Mouse (Mus musculus) spleen, adult 2 months (tissue): ENCODE results near the gene Samm50. TPM values are rescaled to one million over a fixed set of nuclear protein-coding genes. Genes with fewer than 3 reads are reported as not detected.
A peak's percentile ranks its signal among the peaks of the same experiment; 100 is the strongest.

Experiments
- DNase-seq, 2 experiments: peaks; one replicate each; pipeline versions ENCODE4 v3.0.0 to v3.0.0-alpha.2; 2012 to 2021; ENCODE audit warnings: low spot score in 2 of 2, low read depth in 1 of 2
- H3K27ac ChIP-seq: fragments of 200-500 bp; 2 replicates; pipeline ENCODE4 v1.5.1; 2012; ENCODE audit warnings: low read length, inconsistent platforms; ENCODE audit not compliant: insufficient read depth
- H3K27me3 ChIP-seq: fragments of 200-500 bp; 2 replicates; pipeline ENCODE4 v1.6.1; 2012; ENCODE audit warnings: mild to moderate bottlenecking, moderate library complexity, low read length, inconsistent platforms; ENCODE audit not compliant: control insufficient read depth, insufficient read depth
- H3K36me3 ChIP-seq: fragments of 200-500 bp; 2 replicates; pipeline ENCODE4 v1.6.1; 2012; ENCODE audit warnings: mild to moderate bottlenecking, low read length, inconsistent platforms; ENCODE audit not compliant: control insufficient read depth, insufficient read depth
- H3K4me1 ChIP-seq: fragments of 200-500 bp; 2 replicates; pipeline ENCODE4 v1.6.1; 2011; ENCODE audit warnings: inconsistent platforms; ENCODE audit not compliant: control insufficient read depth, insufficient read depth, insufficient read length
- H3K4me3 ChIP-seq: fragments of 200-500 bp; 2 replicates; pipeline ENCODE4 v1.5.1; 2011; ENCODE audit warnings: mild to moderate bottlenecking, inconsistent platforms; ENCODE audit not compliant: insufficient read depth, insufficient read length; ENCODE audit errors: extremely low read depth
- CTCF ChIP-seq: fragments of 200-500 bp; IDR thresholded peaks from 2 replicates; pipeline ENCODE4 v1.5.1; 2011; ENCODE audit warnings: mild to moderate bottlenecking, inconsistent platforms; ENCODE audit not compliant: insufficient read depth, insufficient read length, insufficient replicate concordance; ENCODE audit errors: extremely low read depth
- POLR2A ChIP-seq: fragments of 200-500 bp; IDR thresholded peaks from 2 replicates; pipeline ENCODE4 v1.6.1; 2011; ENCODE audit warnings: low read depth, low read length, inconsistent platforms
- WGBS: fragments of 180-500 bp; shearing (Covaris S2); methylation state at CpG from one replicate; pipeline ENCODE4 v1.1.7; 2018; 5-methylcytosine and 5-hydroxymethylcytosine counted together
- polyA plus RNA-seq: library from polyadenylated mRNA; depleted of rRNA; stranded (reverse); fragments of >200 nt; gene quantifications from 2 replicates; pipeline ENCODE4 v1.2.3, GENCODE M21; 2012

The Samm50 gene
- polyA plus RNA-seq, 1 experiment, result 9.0 TPM

- Histone ChIP-seq H3K27me3 (no peaks in the 10 kb centered on the region), H3K36me3 (no peaks in the 10 kb centered on the region), H3K4me1 (peaks cover 6% of the 10 kb centered on the region; the same call in 1 of the 2 replicates), H3K27ac (no peak overlapping the region), H3K4me3 (no peak overlapping the region)
- DNase-seq, result no peak
- 78% methylated on average over 2 of the region's 2 CpGs for WGBS
- TF ChIP-seq CTCF (no peak), POLR2A (no peak)
Measured at GRCm38 (mm10) chr15:84188887-84189530, 3.0 kb upstream of the Samm50 start.

GRCm38 (mm10) chr15:84189881-84190280, 2.2 kb upstream of the Samm50 start:
- no peak for TF ChIP-seq CTCF
- TF ChIP-seq POLR2A, result no peak
- WGBS, result 52% methylated on average over 3 of the region's 3 CpGs
- Histone ChIP-seq H3K4me3 (no peak overlapping the region), H3K27me3 (no peaks in the 10 kb centered on the region), H3K27ac (no peak overlapping the region), H3K36me3 (no peaks in the 10 kb centered on the region), H3K4me1 (peaks cover 6% of the 10 kb centered on the region; the same call in 1 of the 2 replicates)
- DNase-seq, result no peak

- TF ChIP-seq POLR2A (no peak), CTCF (no peak)
- Histone ChIP-seq H3K4me3 (peak overlapping the region; percentile 88), H3K4me1 (peaks cover 6% of the 10 kb centered on the region; the same call in 1 of the 2 replicates), H3K27ac (peak overlapping the region; percentile 73), H3K27me3 (no peaks in the 10 kb centered on the region), H3K36me3 (peaks cover 3% of the 10 kb centered on the region; the same call in 1 of the 2 replicates)
- WGBS, result 5% methylated on average over 9 of the region's 9 CpGs
- no peak for DNase-seq
Measured at GRCm38 (mm10) chr15:84191724-84192057, 350 bp upstream of the Samm50 start.

GRCm38 (mm10) chr15:84196486-84197165, 4.6 kb downstream of the Samm50 start:
- no peak for DNase-seq
- no peak for TF ChIP-seq CTCF
- no peak for TF ChIP-seq POLR2A
- 90% methylated on average over 8 of the region's 8 CpGs for WGBS
- no peaks in the 10 kb centered on the region for H3K27me3 ChIP-seq
- no peak overlapping the region for H3K27ac ChIP-seq
- peaks cover 43% of the 10 kb centered on the region for H3K36me3 ChIP-seq
- H3K4me1 ChIP-seq, result peaks cover 6% of the 10 kb centered on the region; the same call in 1 of the 2 replicates
- no peak overlapping the region for H3K4me3 ChIP-seq

- no peaks in the 10 kb centered on the region for H3K4me1 ChIP-seq
- H3K27me3 ChIP-seq, result no peaks in the 10 kb centered on the region
- DNase-seq, result no peak
- WGBS, result 85% methylated on average over 4 of the region's 4 CpGs
- H3K36me3 ChIP-seq, result peaks cover 54% of the 10 kb centered on the region
- TF ChIP-seq POLR2A, result no peak
- no peak for TF ChIP-seq CTCF
- H3K27ac ChIP-seq, result no peak overlapping the region
- H3K4me3 ChIP-seq, result no peak overlapping the region
Measured at GRCm38 (mm10) chr15:84207327-84207726, 15.3 kb downstream of the Samm50 start.

- H3K36me3 ChIP-seq, result peaks cover 40% of the 10 kb centered on the region
- no peak overlapping the region for H3K4me3 ChIP-seq
- no peaks in the 10 kb centered on the region for H3K27me3 ChIP-seq
- 48% methylated on average over 11 of the region's 11 CpGs for WGBS
- peak overlapping the region; percentile 51; the same call in 1 of the 2 replicates for H3K27ac ChIP-seq
- TF ChIP-seq POLR2A, result no peak
- TF ChIP-seq CTCF, result no peak
- H3K4me1 ChIP-seq, result peaks cover 3% of the 10 kb centered on the region; the same call in 1 of the 2 replicates
- DNase-seq, result no peak
Measured at GRCm38 (mm10) chr15:84209517-84210412, 17.7 kb downstream of the Samm50 start.
